Mouse (Mus musculus) megakaryocyte-erythroid progenitor cell, adult 5-6 weeks (primary cell): ENCODE measurements around the gene Mfsd10. TPM values are rescaled to one million over a fixed set of nuclear protein-coding genes. Genes with fewer than 3 reads are reported as not detected.

Experiments used
- ATAC-seq: replicated peaks from 2 replicates; pipeline ENCODE4 v1.8.0; 2016; ENCODE audit warnings: mild to moderate bottlenecking, inconsistent platforms; ENCODE audit not compliant: severe bottlenecking, poor library complexity, low FRiP score, low TSS enrichment
- total RNA-seq, 2 experiments: library from RNA; stranded (forward) in 1 of 2; stranded (reverse) in 1 of 2; fragments of 200-1000, 215-1000 nt in 1 of 2; fragments of >200 nt in 1 of 2; fragmentation: Nextera tagmentation in 1 of 2; gene quantifications; 2 replicates each; pipeline ENCODE4 v1.2.3; 2014 to 2017

The Mfsd10 gene
- total RNA-seq (2014; fragmentation: Nextera tagmentation): 92.8 and 130 TPM in 2 replicates
- 43.7 and 60.1 TPM in 2 replicates for total RNA-seq (2017)

- peak; percentile 82 for ATAC-seq
Measured at GRCm38 (mm10) chr5:34636481-34637287, at the start of gene Mfsd10. TSS of gene Mfsd10 (minus strand) at chr5:34637212.

GRCm38 (mm10) chr5:34670280-34670679 lies 33.3 kb upstream of the Mfsd10 start:
- no peak; the same call in 1 of the 2 replicates for ATAC-seq

DNA sequence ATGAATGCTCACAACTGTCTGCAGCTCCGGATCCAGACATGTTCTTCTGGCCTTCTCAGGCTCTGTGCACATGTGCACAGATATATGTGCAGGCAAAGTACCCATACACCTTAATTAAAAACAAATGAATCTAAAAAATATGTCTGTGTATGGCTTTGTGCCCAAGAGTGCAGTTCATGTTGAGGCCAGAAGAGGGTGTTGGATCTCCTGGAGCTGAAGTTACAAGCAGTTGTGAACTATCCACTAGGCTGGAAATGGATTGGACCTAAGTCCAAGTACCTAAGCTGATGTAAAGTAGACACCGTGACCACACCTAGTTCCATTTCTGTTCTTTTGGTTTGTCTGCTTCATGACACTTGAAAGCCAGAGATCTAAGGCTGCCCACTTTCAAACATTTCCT lies 32.5 kb upstream of the Mfsd10 start:
- 0 out of 2 replicates have a peak, but pooled peaks have one; percentile 26 for ATAC-seq

DNA sequence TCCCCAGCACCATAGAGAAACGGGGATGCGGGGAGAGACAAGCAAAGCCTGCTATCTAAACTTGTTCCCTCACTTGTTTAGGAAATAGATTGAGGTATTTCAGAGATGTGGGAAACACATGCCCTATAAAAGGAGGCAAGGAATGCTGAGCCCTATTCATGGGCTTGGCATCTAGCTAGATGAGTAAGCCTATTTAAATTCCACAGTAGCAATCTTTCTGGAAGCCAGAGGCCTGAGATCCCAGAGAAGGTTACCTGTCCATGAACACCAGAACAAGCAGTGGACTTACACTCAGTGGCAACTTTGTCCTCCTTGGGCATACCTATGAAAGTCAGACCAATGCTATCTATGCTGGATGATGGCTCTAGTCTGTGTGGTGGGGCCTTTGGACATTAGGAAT lies 26.2 kb upstream of the Mfsd10 start:
- no peak for ATAC-seq

- ATAC-seq: no peak
Measured at GRCm38 (mm10) chr5:34661909-34662308, 24.9 kb upstream of the Mfsd10 start.

- no peak for ATAC-seq
Measured at GRCm38 (mm10) chr5:34660591-34661130, 23.6 kb upstream of the Mfsd10 start.

- ATAC-seq: peak; percentile 97
Measured at GRCm38 (mm10) chr5:34659686-34660590, 22.9 kb upstream of the Mfsd10 start, which contains the start of the genes Nop14 and Grk4. TSS of gene Nop14 (minus strand) at chr5:34660148. TSS of gene Grk4 (plus strand) at chr5:34660379.

GRCm38 (mm10) chr5:34657556-34657955 lies 20.5 kb upstream of the Mfsd10 start:
- no peak for ATAC-seq

GRCm38 (mm10) chr5:34654881-34655280 lies 17.9 kb upstream of the Mfsd10 start:
- ATAC-seq: no peak

- ATAC-seq: peak; percentile 73
Measured at GRCm38 (mm10) chr5:34652961-34653360, 15.9 kb upstream of the Mfsd10 start.

DNA sequence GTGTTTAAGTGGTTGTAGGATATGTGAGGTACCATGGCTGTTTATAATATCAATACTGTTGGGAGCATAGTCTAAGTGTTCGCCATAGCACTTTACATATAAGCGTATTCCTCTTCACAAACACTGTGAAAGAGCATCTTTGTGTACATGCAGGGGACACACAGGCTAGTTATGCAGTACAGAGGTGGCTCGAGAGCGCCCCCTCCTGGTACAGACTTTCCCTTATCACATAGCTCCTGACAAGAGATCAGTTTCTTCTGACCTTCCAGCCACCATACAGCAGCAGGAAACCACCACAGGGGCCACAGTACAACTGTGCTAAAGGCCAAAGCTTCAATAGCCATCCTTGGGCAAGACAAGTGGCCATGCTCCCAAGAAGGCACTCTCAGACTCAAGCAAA lies 10.6 kb upstream of the Mfsd10 start:
- ATAC-seq: peak; percentile 69; the same call in 1 of the 2 replicates

GRCm38 (mm10) chr5:34642932-34643331 lies 5.9 kb upstream of the Mfsd10 start:
- ATAC-seq: peak; percentile 85

DNA sequence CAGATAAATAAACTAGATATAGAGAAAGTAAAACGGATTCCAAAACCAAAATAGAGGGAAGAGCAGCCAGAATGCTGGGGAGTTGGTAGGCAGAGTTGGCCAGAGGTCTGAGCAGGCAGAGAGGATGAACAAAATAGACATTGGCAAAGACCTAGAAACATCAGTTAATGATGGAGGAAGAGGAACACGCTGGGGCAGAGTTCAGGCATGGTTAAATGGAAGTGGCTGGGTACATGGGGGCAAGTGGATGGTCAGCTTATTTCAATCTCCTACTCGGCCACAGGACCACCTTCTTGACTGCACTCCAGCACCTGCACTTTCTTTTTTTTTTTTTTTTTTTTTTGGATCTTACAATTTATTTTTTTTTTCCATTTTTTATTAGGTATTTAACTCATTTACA lies 5.0 kb upstream of the Mfsd10 start:
- no peak for ATAC-seq

GRCm38 (mm10) chr5:34637591-34638156 lies 662 bp upstream of the Mfsd10 start:
- no peak for ATAC-seq

GRCm38 (mm10) chr5:34635665-34636192 lies 1.3 kb downstream of the Mfsd10 start:
- ATAC-seq: no peak

GRCm38 (mm10) chr5:34634746-34635400 lies 2.1 kb downstream of the Mfsd10 start:
- no peak for ATAC-seq

DNA sequence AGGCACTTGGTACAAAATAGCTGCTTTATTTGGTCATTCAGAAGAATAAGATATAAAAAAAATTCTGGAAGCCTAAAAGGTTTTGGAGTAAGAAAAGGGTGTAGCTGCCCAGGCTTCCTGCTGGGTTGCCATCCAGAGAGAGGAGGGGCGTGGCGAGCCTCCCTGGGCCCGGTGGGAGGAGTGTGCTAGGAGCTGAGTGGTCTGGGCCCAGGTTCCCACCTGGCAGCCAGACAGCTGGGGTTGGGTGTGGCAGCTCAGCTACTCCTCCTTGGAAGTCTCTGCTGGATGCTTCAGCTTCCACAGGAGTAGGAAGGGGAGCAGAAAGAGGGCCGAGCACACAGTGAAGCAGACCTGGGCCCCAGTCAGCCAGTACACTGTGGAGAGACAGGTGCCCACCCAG lies 3.4 kb downstream of the Mfsd10 start:
- no peak for ATAC-seq

DNA sequence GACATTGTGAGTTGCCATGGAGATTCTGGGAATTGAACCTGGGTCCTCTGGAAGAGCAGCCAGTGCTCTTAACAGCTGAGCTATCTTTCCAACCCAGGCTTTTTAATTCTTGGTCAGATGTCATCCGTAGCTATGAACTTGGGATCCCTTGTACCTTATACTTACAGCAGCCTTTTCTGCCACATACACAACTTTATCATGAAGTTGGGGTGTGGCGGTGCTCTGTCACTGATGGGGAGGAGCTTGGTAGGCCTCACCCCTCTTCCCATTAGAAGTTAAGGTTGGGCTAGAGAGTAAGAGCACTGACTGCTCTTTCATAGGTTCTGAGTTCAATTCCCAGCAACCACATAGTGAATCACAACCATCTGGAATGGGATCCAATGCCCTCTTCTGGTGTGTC lies 4.0 kb downstream of the Mfsd10 start:
- ATAC-seq: no peak; the same call in 1 of the 2 replicates

DNA sequence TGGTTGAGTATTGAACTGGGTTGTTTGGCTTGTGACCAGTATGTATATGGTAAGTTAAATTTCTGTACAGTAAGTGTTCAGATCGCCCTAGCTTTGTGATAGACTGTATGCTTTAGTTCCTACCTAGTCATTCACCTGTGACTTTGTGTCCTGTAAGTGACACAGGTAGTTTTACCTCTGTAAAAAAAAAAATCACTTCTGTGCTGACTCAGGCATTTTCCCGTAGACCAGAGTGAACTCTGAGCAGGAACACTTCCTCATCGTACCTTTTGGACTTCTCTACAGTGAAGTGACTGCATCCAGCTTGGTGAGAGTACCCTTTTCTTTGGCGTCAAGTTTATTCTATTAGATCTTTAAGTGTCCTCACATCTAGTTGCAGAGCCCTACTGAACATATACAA lies 27.0 kb downstream of the Mfsd10 start:
- no peak for ATAC-seq
